Mouse (Mus musculus) MEL (cell line): ENCODE measurements around the gene Gak. TPM values are rescaled to one million over a fixed set of nuclear protein-coding genes. Genes with fewer than 3 reads are reported as not detected.

Experiments used
- DNase-seq: peaks from one replicate; pipeline ENCODE4 v3.0.0; 2011; ENCODE audit warnings: low read depth, low spot score
- H3K27ac ChIP-seq: 2 replicates; pipeline ENCODE4 v1.5.1; 2012; ENCODE audit warnings: low read depth, mild to moderate bottlenecking, control low read depth, low read length, moderate library complexity; ENCODE audit not compliant: control insufficient read depth
- H3K27me3 ChIP-seq, 2 experiments: fragments of 150-350 bp in 1 of 2; sonication (generic) in 1 of 2; 2 replicates each; pipeline ENCODE4 v1.6.1; 2012; ENCODE audit warnings: low read length in 2 of 2, mild to moderate bottlenecking in 2 of 2, improper control_type of control experiment in 1 of 2, moderate library complexity in 1 of 2; ENCODE audit not compliant: insufficient read depth in 2 of 2, control insufficient read depth in 1 of 2
- H3K36me3 ChIP-seq, 2 experiments: 2 replicates each; pipeline ENCODE4 v1.6.1; 2012 to 2014; ENCODE audit warnings: low read length in 2 of 2, improper control_type of control experiment in 1 of 2, inconsistent platforms in 1 of 2, mild to moderate bottlenecking in 1 of 2; ENCODE audit not compliant: insufficient read depth in 2 of 2, control insufficient read depth in 1 of 2
- H3K4me1 ChIP-seq, 2 experiments: fragments of 150-350 bp in 1 of 2; sonication (generic) in 1 of 2; 2 replicates each; pipeline ENCODE4 v1.6.1; 2012; ENCODE audit warnings: low read length in 2 of 2, improper control_type of control experiment in 1 of 2, mild to moderate bottlenecking in 1 of 2; ENCODE audit not compliant: insufficient read depth in 2 of 2, control insufficient read depth in 1 of 2
- H3K4me3 ChIP-seq, 2 experiments: fragments of 150-350 bp in 1 of 2; sonication (generic) in 1 of 2; 2 replicates each; pipeline ENCODE4 v1.5.1; 2012; ENCODE audit warnings: low read depth in 2 of 2, low read length in 2 of 2, mild to moderate bottlenecking in 2 of 2, moderate library complexity in 2 of 2, control low read depth in 1 of 2, improper control_type of control experiment in 1 of 2; ENCODE audit not compliant: control insufficient read depth in 1 of 2, insufficient read depth in 1 of 2
- H3K79me2 ChIP-seq: 2 replicates; pipeline ENCODE4 v1.6.1; 2012; ENCODE audit warnings: mild to moderate bottlenecking, low read length, moderate library complexity; ENCODE audit not compliant: control insufficient read depth, poor library complexity, insufficient read depth
- H3K9ac ChIP-seq: 2 replicates; pipeline ENCODE4 v1.6.1; 2012; ENCODE audit warnings: low read depth, mild to moderate bottlenecking, control low read depth, low read length, moderate library complexity; ENCODE audit not compliant: control insufficient read depth, poor library complexity, severe bottlenecking
- H3K9me3 ChIP-seq: fragments of 150-350 bp; sonication (generic); replicated peaks from 2 replicates; pipeline ENCODE4 v1.6.1; 2012; ENCODE audit warnings: mild to moderate bottlenecking, low read length, improper control_type of control experiment, moderate library complexity; ENCODE audit not compliant: insufficient read depth
- BHLHE40 ChIP-seq: IDR thresholded peaks from 2 replicates; pipeline ENCODE4 v1.6.1; 2012; ENCODE audit warnings: low read depth, mild to moderate bottlenecking, inconsistent platforms, low read length, improper control_type of control experiment, borderline replicate concordance
- CHD1 ChIP-seq: IDR thresholded peaks from 2 replicates; pipeline ENCODE4 v1.6.1; 2012; ENCODE audit warnings: low read depth, mild to moderate bottlenecking, inconsistent platforms, low read length, improper control_type of control experiment
- CHD2 ChIP-seq: IDR thresholded peaks from 2 replicates; pipeline ENCODE4 v1.6.1; 2011; ENCODE audit warnings: low read length, improper control_type of control experiment
- EP300 ChIP-seq, 2 experiments: IDR thresholded peaks; 2 replicates each; pipeline ENCODE4 v1.6.1; 2011; ENCODE audit warnings: improper control_type of control experiment in 2 of 2, low read length in 2 of 2, low read depth in 1 of 2, mild to moderate bottlenecking in 1 of 2
- GATA1 ChIP-seq: IDR thresholded peaks from 2 replicates; pipeline ENCODE4 v1.6.1; 2011; ENCODE audit warnings: low read depth, low read length, improper control_type of control experiment
- KAT2A ChIP-seq: conservative IDR thresholded peaks from 2 replicates; pipeline ENCODE4 v1.6.1; 2012; ENCODE audit warnings: low read depth, low read length, improper control_type of control experiment, inconsistent platforms
- MAZ ChIP-seq: IDR thresholded peaks from 2 replicates; pipeline ENCODE4 v1.6.1; 2012; ENCODE audit warnings: low read depth, mild to moderate bottlenecking, inconsistent platforms, low read length, improper control_type of control experiment
- MEF2A ChIP-seq: IDR thresholded peaks from 2 replicates; pipeline ENCODE4 v1.6.1; 2014; ENCODE audit warnings: low read depth, mild to moderate bottlenecking, inconsistent platforms, low read length, improper control_type of control experiment; ENCODE audit not compliant: poor library complexity, insufficient replicate concordance, severe bottlenecking; ENCODE audit errors: extremely low read depth
- MXI1 ChIP-seq: IDR thresholded peaks from 2 replicates; pipeline ENCODE4 v1.6.1; 2011; ENCODE audit warnings: mild to moderate bottlenecking, low read depth, low read length, improper control_type of control experiment
- MYB ChIP-seq: IDR thresholded peaks from 2 replicates; pipeline ENCODE4 v1.6.1; 2011; ENCODE audit warnings: mild to moderate bottlenecking, low read depth, low read length, improper control_type of control experiment
- NELFE ChIP-seq: IDR thresholded peaks from 2 replicates; pipeline ENCODE4 v1.6.1; 2011; ENCODE audit warnings: low read depth, low read length, improper control_type of control experiment
- NRF1 ChIP-seq: IDR thresholded peaks from 2 replicates; pipeline ENCODE4 v1.6.1; 2014; ENCODE audit warnings: low read depth, mild to moderate bottlenecking, inconsistent platforms, low read length, improper control_type of control experiment, moderate library complexity; ENCODE audit not compliant: poor library complexity, insufficient read depth, severe bottlenecking
- POLR2A ChIP-seq, 2 experiments: IDR thresholded peaks; 2 replicates each; pipeline ENCODE4 v1.6.1; 2011 to 2012; ENCODE audit warnings: low read length in 2 of 2, mild to moderate bottlenecking in 2 of 2, control low read depth in 1 of 2, improper control_type of control experiment in 1 of 2, low read depth in 1 of 2, moderate library complexity in 1 of 2; ENCODE audit not compliant: control insufficient read depth in 1 of 2, insufficient read depth in 1 of 2, poor library complexity in 1 of 2
- RAD21 ChIP-seq: IDR thresholded peaks from 2 replicates; pipeline ENCODE4 v1.6.1; 2011; ENCODE audit warnings: mild to moderate bottlenecking, low read depth, low read length, improper control_type of control experiment
- TAL1 ChIP-seq: IDR thresholded peaks from 2 replicates; pipeline ENCODE4 v1.6.1; 2012; ENCODE audit warnings: mild to moderate bottlenecking, inconsistent platforms, low read length, moderate library complexity, mixed read lengths
- TBP ChIP-seq: IDR thresholded peaks from 2 replicates; pipeline ENCODE4 v1.8.0; 2011; ENCODE audit warnings: low read depth, low read length, improper control_type of control experiment
- TCF12 ChIP-seq: IDR thresholded peaks from 2 replicates; pipeline ENCODE4 v1.6.1; 2014; ENCODE audit warnings: low read depth, mild to moderate bottlenecking, inconsistent platforms, low read length, improper control_type of control experiment, moderate library complexity
- UBTF ChIP-seq: IDR thresholded peaks from 2 replicates; pipeline ENCODE4 v1.6.1; 2012; ENCODE audit warnings: low read depth, mild to moderate bottlenecking, inconsistent platforms, low read length, improper control_type of control experiment, moderate library complexity, borderline replicate concordance; ENCODE audit not compliant: insufficient read depth
- ZKSCAN1 ChIP-seq: IDR thresholded peaks from 2 replicates; pipeline ENCODE4 v1.6.1; 2012; ENCODE audit warnings: low read depth, mild to moderate bottlenecking, inconsistent platforms, low read length, improper control_type of control experiment, moderate library complexity
- ZMIZ1 ChIP-seq: IDR thresholded peaks from 2 replicates; pipeline ENCODE4 v1.6.1; 2012; ENCODE audit warnings: low read depth, mild to moderate bottlenecking, inconsistent platforms, low read length, improper control_type of control experiment, moderate library complexity
- polyA plus RNA-seq, 2 experiments: library from polyadenylated mRNA; stranded (reverse) in 1 of 2; unstranded in 1 of 2; fragments of >175 nt in 1 of 2; fragments of >200 nt in 1 of 2; gene quantifications; 2 replicates each; pipeline versions ENCODE4 v1.2.1 to v1.2.4; 2012; ENCODE audit warnings: low replicate concordance in 2 of 2, low read depth in 1 of 2; ENCODE audit not compliant: insufficient read length in 2 of 2, insufficient read depth in 1 of 2, missing spikeins in 1 of 2
- total RNA-seq: library from RNA; depleted of rRNA; stranded (reverse); fragments of 300-350 nt; gene quantifications from 2 replicates; pipeline ENCODE4 v1.2.3, GENCODE M21; 2012

Gene Gak
- total and polyA plus RNA-seq, 3 experiments = 48.5 to 76.4 TPM; not detected in 1

DNA sequence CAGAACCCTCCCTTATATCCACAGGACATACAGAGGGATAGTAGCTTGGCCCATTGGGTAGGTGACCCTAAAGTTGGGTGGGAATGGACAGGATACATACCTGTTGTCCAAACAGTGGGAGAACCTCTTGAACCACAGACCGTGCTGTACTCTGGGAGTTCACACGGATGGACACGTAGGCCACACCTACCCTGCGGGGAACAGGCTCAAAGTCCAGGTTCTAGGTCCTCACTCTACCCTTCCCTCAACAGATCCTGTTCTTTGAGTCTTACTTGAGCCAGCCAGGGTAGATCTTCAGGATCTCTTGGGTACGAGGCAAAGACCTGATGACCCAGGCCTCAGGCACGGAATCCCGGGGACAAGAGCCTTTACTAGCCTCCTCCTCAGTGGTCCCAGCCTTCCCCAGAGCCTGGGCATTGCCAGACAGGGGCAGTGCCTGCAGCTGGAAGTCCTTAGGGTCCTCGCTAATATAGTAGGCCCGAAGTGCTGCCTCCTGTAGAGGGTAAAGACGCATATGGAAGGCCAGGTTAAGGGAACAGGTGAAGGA, 25.0 kb upstream of the Gak start:
- Histone ChIP-seq H3K36me3 (peaks cover 2 to 4% of the 10 kb centered on the region in 2 experiments; a peak in 2 of 4 replicates), H3K27me3 (no peaks in the 10 kb centered on the region), H3K4me1 (peaks cover 0 to 4% of the 10 kb centered on the region in 2 experiments; a peak in 2 of 4 replicates), H3K9me3 (no peaks in the 10 kb centered on the region), H3K27ac (no peak overlapping the region), H3K4me3 (no peak overlapping the region), H3K9ac (no peak overlapping the region), H3K79me2 (peaks cover 3% of the 10 kb centered on the region; the same call in 1 of the 2 replicates)
- TF ChIP-seq UBTF (no peak), EP300 (IDR thresholded peaks at IDR 0.05; ENCODE audit: low read depth in 1 of 2, low read length in 2 of 2) (no peak), NELFE (no peak), MYB (no peak), CHD1 (no peak), POLR2A (IDR thresholded peaks at IDR 0.05; ENCODE audit: control insufficient read depth in 1 of 2, insufficient read depth in 1 of 2, low read depth in 1 of 2, low read length in 2 of 2, poor library complexity in 1 of 2) (no peak), TAL1 (no peak), MEF2A (no peak), GATA1 (no peak), MXI1 (no peak), TBP (no peak)
- no peak for DNase-seq

DNA sequence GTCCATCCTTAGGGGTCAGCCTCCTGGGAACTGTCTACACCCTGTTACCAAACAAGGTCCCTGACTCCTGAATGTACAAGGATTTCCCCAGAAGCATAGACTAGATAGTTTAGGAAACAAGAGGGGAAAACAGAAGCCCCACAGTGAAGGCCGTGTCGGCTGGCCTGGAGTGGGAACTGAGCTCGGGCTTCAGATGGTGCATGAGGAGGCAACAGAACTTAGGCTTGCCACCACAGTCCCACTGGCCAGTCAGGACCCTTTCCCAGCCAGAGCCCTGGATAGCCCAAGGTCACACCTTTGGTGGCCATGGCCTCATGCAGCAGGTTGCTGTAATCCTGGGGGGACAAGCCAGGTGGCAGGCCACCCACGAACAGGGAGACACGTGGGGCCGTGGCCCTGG, 23.8 kb upstream of the Gak start:
- Histone ChIP-seq H3K27me3 (no peaks in the 10 kb centered on the region), H3K27ac (no peak overlapping the region), H3K4me1 (no peaks in the 10 kb centered on the region), H3K9ac (no peak overlapping the region), H3K9me3 (no peaks in the 10 kb centered on the region), H3K79me2 (no peaks in the 10 kb centered on the region), H3K36me3 (peaks cover 0 to 4% of the 10 kb centered on the region in 2 experiments; a peak in 1 of 4 replicates), H3K4me3 (no peak overlapping the region)
- TF ChIP-seq BHLHE40 (no peak), EP300 (IDR thresholded peaks at IDR 0.05; ENCODE audit: low read depth in 1 of 2, low read length in 2 of 2) (no peak), ZKSCAN1 (no peak), GATA1 (no peak), MEF2A (no peak), NRF1 (no peak), RAD21 (no peak), MYB (no peak), UBTF (no peak), MXI1 (no peak), TBP (no peak), KAT2A (no peak), CHD2 (no peak), ZMIZ1 (no peak), POLR2A (IDR thresholded peaks at IDR 0.05; ENCODE audit: control insufficient read depth in 1 of 2, insufficient read depth in 1 of 2, low read depth in 1 of 2, low read length in 2 of 2, poor library complexity in 1 of 2) (no peak), MAZ (no peak), TCF12 (no peak)
- no peak for DNase-seq
